Mouse (Mus musculus) heart, postnatal 25 days (tissue): Measurements from ENCODE around the gene Pth1r. TPM values are rescaled to one million over a fixed set of nuclear protein-coding genes. Genes with fewer than 3 reads are reported as not detected.
"Not testable (repeated sequence)": the region's sequence is repeated elsewhere in the genome, so short reads cannot be mapped to it uniquely, and the experiment has no call there.

ENCODE experiments used
- DNase-seq: peaks from one replicate; pipeline ENCODE4 v3.0.0; 2022; ENCODE audit warnings: low spot score
- intact Hi-C: fragments of 180-260 bp; cut with DNase I; formaldehyde crosslinking; loops from one replicate; pipeline ENCODE4 v1.15.1; 2025
- total RNA-seq, 2 experiments: library from RNA; stranded (reverse); gene quantifications; 2 replicates each; pipeline ENCODE4 v1.2.3; 2021

The Pth1r gene
- total RNA-seq, 2 experiments from 2014 or later: 7.6 to 7.9 TPM

DNA sequence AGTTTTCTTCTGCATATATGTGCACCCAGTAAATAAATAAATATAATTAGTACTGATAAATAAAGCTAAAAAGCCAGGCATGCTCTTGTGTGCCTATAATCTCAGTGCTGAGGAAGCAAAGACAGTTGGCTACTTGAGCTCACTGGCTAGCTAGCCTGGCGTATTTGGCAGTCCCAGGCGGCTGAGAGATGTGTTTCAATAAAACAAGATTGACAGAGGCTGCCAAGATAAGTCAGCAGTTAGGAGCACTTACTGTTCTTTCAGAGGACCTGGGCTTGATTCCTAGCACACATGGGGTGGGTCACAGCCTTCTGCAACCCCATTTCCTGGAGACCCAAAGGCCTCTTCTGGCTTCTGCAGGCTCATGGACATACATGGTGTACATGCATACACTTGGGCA, 59.1 kb downstream of the Pth1r start:
- no peak for DNase-seq
- intact Hi-C loops: no loop called here

DNA sequence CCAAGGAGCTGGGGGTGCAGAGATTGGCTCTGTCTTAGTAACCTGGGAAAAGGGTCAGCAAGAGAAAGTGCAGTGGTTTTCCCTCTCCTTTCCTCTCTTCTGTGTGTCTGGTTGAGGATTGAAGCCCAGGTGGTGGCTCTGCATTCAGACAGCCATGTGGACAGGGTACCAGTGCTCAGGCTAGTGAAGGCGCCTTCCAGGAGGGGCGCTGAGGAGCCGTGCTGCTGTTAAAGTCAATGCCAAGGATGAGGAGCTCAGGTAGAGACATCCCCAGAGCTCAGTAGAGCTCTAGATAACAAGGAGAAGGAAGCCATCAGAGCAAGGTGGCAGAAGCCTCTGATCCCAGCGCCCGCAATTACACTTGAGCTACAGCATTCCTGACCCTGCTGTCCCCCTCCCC, 59.9 kb downstream of the Pth1r start:
- intact Hi-C loops: no loop called here
- DNase-seq: no peak

DNA sequence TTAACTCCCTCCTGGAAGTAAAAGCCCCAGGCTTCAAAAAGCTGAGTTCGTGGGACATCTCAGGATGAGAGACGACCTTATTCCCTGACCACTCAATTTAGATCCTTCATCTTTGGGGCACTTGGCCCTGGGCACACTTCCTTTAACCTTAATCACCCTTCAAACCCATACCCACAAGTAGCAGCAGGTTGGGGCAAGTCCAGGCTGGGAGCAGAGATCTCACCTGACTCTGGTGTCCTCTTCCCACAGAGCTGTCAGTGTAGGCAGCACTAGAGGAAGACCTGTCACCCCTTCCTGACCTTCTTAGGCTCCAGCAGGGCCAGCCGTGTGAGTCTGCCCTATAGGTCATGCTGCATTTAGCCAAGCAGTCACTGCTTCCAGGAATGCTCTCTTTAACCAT, 60.5 kb downstream of the Pth1r start:
- intact Hi-C loops: no loop called here
- no peak for DNase-seq

DNA sequence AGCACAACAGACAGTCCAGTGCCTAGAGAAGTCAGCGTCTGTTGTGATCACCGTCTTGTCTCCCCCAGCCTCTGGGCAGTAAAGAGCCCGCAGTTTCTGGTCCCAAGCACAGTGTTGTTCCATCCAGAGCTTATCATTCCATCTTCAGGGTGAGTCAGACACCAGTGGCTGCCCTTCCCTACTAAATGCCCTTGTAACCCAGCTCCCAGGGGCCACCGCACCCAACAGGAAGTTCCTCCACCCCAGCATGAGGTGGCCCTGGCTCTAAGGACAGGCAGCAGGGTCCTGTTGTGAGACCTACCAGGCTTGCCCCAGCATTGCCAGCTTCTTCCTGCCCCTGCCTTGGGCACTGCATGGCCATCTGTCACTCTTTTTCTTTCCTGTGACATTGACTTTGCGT, 61.4 kb downstream of the Pth1r start:
- no peak for DNase-seq
- intact Hi-C loops: no loop called here

DNA sequence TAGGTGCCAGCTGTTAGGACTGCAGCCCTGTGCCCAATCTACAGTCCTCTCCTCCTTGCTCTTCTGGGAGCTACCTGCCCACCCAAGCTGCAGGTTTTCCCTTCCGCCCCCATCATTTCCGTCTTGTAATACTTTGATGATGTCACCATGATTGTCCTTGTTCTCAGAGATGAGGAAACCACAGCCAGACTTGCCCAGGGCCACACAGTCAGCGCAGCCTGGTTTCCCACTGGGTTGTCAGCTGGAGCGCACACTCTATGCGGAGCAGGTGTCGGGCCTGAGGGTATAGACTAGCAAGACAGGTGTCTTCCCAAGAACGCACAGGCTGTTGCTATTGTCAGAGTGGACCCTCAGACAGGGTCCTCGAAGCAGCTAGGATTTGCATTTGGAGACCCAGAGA, 61.8 kb downstream of the Pth1r start:
- intact Hi-C loops: no loop called here
- no peak for DNase-seq

DNA sequence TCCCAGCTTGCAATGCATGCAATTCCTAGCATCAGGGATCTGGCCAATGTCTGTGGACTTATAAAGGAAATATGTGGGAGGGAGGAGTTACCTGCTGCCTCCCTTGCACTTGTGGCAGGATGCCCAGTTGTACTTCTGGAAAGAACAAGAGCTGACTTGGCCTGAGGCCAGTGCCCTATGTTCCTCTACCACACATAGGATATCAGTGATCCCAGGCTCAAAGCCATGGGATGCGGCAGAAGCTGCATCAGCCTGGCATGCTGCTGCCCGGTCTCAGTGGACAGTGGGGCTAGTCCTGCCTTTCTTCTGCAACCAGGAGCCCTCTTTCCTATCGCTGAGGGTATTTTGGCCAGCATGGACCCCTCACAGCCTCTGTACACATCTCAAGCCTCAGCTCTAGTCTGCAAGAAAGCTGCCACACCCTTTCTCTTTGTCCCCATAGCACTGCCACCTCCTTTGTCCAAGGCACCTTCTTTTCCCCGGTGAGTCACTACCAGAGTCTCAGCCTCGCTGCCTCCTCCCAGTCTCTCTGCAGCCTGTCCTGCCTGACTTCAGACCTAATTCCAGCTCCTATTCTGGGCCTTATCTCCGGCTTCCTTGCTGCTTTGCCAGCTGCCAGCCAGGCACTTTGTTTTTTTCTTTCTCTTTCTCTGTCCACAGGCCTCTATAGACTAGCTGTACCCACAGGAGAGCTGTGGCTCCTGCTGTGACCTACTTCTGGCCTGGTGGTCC, 62.7 kb downstream of the Pth1r start:
- intact Hi-C loops: no loop called here
- peak; percentile 39 for DNase-seq

DNA sequence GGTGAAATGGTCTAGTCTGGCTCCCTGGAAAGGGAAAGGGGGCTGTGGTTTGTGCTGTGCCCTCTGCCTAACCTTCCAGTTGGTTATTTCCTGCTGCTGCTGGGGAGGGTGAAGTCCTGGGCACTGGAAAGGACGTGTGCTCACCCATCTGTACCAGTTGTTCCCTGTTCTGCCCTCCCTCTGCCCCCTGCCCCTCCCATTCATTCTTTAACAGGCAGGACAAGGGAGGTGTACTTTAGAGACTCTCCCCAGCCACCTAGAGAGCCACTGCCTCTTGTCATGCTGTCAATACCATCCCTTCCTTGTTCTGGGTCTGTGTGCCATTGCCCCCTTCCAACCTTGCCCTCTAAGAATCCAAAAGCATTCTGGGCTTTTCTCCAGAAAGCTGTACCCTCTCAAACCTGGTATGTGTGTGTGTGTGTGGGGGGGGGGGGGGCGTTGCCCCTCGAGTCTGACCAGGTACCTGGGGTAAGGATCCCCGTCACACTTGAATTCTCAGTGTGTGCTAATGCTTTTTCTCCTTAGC, 63.3 kb downstream of the Pth1r start:
- no peak for DNase-seq
- intact Hi-C loops: no loop called here

DNA sequence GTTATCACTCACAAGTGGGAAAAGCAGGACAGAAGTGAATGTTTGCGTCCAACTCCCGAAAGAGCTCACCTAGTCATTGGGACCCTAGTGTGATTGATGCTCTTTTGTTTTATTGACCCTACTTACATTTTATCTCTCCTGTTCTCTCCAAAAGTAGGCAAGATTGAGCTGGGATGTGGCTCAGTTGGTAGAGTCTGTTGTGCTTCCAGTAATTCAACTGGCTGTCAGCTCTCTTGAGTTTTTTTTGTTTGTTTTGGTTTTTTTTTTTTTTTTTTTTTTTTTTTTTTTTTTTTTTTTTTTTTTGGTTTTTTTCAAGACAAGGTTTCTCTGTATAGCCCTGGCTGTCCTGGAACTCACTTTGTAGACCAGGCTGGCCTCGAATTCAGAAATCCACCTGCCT, 64.2 kb downstream of the Pth1r start:
- intact Hi-C loops: not testable (repeated sequence)

DNA sequence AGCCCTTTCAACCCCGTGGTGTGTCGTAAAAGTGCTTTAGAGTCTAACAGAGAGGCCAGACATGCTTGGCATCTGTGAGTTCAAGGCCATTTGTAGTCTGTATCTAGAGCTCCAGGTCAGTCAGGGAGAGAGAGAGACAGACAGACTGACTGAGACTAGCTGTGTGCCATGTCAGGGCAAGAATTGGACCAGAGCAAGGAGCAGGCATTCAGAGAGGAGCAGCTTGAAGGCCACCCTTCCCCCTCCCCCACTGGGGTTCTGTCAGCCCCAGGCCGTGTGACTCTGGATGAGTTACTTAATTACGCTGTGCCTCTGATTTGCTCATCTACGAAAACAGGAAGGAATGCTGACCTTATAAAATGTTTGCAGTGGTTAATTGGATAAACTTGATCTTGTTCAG, 64.7 kb downstream of the Pth1r start:
- no peak for DNase-seq
- intact Hi-C loops: no loop called here

More for the DNA sequence above, 64.2 kb downstream of the Pth1r start:
- not testable (repeated sequence) for DNase-seq

DNA sequence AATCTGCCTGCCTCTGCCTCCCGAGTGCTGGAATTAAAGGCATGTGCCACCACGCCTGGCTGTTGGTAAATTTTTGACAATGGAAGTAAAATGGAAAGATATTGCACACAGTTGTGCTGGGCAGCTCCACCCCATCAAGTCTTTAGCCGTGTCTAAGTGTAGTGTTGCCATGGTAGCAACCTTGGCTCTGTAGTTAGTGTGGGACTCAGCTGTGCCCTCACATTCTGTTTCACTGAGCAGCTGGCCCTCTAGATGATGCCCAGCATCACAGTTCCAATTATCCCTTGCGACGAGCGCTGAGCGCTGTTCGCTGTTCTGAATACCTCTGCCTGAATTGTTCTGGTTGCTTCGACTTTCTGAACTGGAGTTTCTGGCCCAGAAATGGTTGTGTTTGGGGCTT, 65.1 kb downstream of the Pth1r start:
- no peak for DNase-seq
- intact Hi-C loops: no loop called here

DNA sequence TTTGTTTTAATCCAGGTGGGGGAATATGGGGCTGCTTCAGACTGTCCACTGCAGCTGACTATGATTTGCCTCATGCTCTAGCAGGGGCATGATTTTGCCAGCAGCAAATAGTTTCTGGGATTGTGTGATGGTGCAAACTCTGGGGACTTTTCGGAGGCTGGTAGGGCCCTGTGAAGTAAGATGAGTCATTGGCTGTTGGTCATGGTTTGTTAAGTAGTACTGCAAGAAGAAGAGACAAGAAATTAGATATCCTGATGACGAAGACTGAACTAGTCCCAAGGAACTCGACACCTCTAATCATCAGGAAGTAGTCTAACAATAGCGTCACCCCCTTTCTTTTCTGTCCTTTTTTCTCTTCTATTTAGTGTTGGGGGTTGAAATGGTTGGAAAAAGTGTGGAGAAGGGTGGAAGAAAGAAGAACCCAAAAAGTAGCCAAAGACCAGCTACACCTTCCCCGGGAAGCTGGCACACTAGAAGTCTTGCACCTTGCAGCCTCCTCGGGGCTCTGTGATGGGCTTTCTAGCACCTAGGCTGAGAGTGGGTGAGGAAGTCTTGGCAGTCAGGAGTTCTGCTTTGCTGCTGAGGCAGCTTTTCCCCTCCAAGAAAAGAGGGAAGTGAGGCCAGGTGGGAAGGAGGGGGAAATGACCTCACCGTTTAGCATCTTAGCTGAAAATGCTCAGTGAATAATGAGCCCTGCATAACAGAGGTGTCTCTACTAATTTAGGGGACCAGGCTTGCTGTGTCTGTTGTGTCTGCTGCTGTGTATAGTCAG, 66.0 kb downstream of the Pth1r start:
- DNase-seq: no peak

DNA sequence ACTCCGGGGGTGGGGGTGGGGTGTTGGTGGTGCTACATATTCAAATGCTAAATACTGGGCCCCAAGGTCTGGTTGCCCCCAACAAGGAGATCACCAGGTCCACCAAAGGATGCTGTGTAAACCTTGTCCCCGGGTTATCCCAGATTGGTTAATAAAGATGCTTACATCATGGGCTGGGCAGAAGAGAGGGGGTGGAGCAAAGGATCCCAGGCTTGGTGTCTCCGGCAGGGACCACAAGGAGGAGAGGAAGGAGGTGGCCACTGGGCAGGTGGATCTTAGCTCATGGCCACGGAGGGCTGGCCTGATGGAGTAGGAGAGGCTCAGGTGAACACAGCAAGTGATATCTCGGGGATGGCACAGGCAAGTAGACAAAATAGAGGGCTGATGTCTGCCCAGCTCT, 68.1 kb downstream of the Pth1r start:
- intact Hi-C loops: no loop called here
- no peak for DNase-seq

More for the DNA sequence above, 66.0 kb downstream of the Pth1r start:
- intact Hi-C loops: no loop called here

DNA sequence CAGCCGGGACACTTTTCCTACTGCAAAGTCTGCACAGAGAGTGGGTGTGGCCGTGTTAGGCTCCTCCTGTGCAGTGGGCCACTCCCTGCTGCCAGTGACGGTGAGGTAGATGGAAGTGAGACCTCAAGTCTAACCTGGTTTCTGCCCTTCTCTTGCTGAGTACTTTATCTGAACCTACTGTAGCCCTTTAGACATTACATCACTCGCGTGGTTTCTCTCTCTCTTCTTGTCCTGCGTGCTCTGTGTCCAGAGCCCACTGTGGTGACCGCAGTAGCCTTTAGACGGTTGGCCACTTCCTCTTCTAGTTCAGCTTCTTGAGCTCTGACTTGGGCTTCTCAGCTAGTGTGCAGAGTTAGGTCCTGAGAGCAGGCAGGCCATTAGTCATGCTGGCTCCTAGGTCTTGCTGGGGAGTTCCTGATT, 70.4 kb downstream of the Pth1r start:
- no peak for DNase-seq
- intact Hi-C loops: no loop called here

DNA sequence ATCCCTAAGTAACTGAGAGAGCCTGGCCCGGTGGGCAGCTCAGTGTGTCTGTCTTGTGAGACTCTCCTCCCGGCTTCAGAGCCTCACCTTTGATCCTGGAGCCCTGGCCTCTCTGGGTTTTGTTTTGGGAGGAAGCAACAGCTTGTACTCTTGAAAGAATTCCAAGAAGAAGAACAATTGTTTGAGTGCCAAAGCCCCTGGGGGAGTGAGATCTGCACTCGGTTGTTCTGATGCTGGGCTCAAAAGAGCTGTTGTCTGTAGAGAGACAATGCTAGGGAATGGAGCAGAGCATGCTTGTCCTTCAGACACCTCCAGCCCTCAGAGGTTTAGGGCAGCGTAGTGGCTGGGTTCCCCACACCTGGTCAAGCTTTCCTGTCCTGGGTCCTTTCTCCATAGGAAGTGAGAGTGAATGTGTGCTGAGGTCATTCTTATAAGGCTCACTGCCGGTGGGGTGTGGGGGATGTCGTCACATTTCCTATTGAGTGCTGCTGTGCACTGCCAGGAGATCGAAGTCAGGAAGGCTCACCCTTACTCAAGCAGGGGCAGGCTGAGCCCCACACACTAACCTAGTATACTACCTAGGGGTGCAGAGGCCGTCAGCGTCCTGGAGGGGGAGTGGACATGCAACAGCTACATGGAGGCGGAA, 73.7 kb downstream of the Pth1r start:
- intact Hi-C loops: no loop called here

DNA sequence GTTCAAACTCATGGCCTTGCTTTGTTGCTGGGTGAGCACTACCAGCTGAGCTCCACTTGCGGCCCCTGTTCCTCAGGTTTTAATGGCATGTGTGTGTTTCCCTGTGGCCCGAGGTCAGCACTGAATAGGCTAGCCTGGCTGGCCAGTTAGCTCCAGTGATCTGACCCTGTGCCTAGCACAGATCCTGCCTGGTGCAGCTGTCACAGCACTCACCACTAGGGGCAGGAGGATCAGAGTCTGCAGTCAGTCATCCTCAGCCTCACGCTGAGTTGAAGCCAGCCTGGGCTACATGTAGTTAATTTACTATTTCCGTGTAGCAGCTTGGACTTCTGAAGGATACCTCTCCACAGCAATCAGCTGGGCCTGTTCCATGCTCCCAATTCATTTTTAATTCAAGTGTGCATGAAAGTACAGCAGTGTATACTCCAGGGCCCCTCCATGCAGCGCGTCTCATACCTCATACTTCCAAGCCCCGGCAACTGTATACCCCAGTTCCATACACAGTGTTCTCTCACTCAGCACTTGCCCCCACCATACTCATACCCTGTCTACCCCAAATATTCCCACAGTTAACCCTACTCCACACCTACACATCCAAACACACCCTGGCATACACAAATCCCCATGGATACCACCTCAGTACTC, 74.4 kb downstream of the Pth1r start:
- intact Hi-C loops: loop anchor here (1.0 kb wide), 1 partner anchor 37 kb away; no protein-coding TSS in a partner anchor
- DNase-seq: no peak

More for the DNA sequence above, 73.7 kb downstream of the Pth1r start:
- DNase-seq: no peak

Other genes with a start within 250 kb of the Pth1r start
- 10 to 100 TPM; 38.0 to 49.8 TPM for gene Setd2, start 214.5 kb downstream of the Pth1r start, total RNA-seq
- gene Nradd, start 122.7 kb downstream of the Pth1r start, total RNA-seq: 1 to 10 TPM; 1.1 to 2.0 TPM
- gene Nbeal2, start 93.0 kb downstream of the Pth1r start, total RNA-seq: 1 to 10 TPM; 8.2 to 8.7 TPM
- gene Ccdc12, start 90.6 kb downstream of the Pth1r start, total RNA-seq: 10 to 100 TPM; 61.6 to 66.8 TPM
- gene Myl3, start 5.3 kb downstream of the Pth1r start, total RNA-seq: over 10,000 TPM; 11,742 to 12,072 TPM
- not detected for gene Prss42, start 51.0 kb upstream of the Pth1r start, total RNA-seq
- not detected for gene Prss44, start 66.8 kb upstream of the Pth1r start, total RNA-seq
- gene Prss43, start 79.5 kb upstream of the Pth1r start, total RNA-seq: not detected
- gene Prss45, start 87.4 kb upstream of the Pth1r start, total RNA-seq: not detected
- not detected for gene Prss46, start 97.4 kb upstream of the Pth1r start, total RNA-seq
- not detected for gene Prss50, start 110.8 kb upstream of the Pth1r start, total RNA-seq
- 10 to 100 TPM in 1 of 2 experiments, 1 to 10 TPM in 1; 9.7 to 15.0 TPM for gene Als2cl, start 132.7 kb upstream of the Pth1r start, total RNA-seq
- 1 to 10 TPM; 1.2 to 1.3 TPM for gene Tmie, start 133.0 kb upstream of the Pth1r start, total RNA-seq
- not detected for gene Fam240a, start 169.7 kb upstream of the Pth1r start, total RNA-seq
- not detected for gene Tdgf1, start 199.0 kb upstream of the Pth1r start, total RNA-seq
- gene Lrrc2, start 204.4 kb upstream of the Pth1r start, total RNA-seq: 100 to 1,000 TPM; 142 to 144 TPM
- 1 to 10 TPM; 4.0 to 4.3 TPM for gene Rtp3, start 243.4 kb upstream of the Pth1r start, total RNA-seq